Mouse (Mus musculus) thymus, postnatal 4 days (tissue): ENCODE data around the gene Slc6a13.

Source experiments
- DNase-seq: peaks from one replicate; pipeline ENCODE4 v3.0.0; 2021

Slc6a13 gene

GRCm38 (mm10) chr6:121329848-121330508 is 30.0 kb downstream of the Slc6a13 start:
- DNase-seq: peak; percentile 44

DNA sequence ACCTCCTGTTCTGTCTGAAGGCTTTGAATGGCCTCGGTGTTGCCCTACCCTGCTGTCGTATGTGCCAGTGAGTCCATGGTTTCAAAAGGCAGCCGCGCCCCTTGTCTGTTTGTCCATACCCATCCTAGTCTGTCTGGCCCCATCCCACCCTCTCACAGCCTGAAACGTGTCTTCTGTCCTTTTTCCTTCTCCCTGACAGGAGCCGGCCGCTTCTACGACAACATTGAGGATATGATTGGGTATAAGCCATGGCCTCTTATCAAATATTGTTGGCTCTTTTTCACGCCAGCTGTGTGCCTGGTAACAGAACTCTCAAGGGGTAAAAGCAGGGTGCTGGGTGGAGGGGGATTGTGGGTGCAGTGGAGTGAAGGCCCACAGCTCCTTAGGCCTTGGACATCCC is 35.8 kb downstream of the Slc6a13 start:
- peak; percentile 30 for DNase-seq

GRCm38 (mm10) chr6:121336558-121336957 is 36.5 kb downstream of the Slc6a13 start:
- DNase-seq: peak; percentile 90

DNA sequence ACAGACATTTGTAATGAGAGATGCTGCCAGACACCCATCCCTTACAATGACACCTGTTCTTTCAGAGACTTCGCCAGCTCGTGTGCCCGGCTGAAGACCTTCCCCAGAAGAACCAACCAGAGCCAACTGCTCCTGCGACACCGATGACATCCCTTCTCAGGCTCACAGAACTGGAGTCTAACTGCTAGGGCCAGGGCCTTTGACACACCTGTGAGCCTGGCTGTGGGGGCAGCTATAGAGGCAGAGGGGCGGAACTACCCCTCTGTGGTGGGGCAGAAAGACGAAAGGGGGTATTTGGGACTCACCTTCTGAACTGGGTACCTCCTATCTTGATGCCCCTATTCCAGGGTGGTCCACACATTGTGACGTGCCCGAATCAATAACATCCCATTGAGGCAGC is 37.2 kb downstream of the Slc6a13 start:
- peak; percentile 55 for DNase-seq

- DNase-seq: peak; percentile 89
These were observed 37.9 kb downstream of the Slc6a13 start for GRCm38 (mm10) chr6:121337770-121338518.

DNA sequence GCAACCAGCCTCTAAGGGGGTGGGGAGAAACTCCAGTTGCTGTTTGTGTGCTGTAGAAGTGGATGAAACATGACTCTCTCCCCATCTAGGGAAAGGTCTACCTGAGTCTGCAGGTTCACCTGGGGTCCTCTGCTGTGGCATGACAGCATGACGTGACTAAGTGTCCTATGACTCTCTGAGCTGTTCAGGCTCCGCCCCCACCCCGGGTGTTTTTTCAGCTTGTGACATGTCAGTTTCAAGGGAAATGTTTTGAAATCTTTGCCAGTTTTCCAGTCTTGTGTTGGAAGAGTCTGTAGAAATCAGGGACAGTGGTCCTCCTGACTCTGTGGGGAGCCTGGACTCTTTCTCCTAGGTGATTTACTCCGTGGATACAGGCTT is 38.5 kb downstream of the Slc6a13 start:
- DNase-seq: no peak

- DNase-seq: no peak
These were observed 41.6 kb downstream of the Slc6a13 start for GRCm38 (mm10) chr6:121341650-121342049.

DNA sequence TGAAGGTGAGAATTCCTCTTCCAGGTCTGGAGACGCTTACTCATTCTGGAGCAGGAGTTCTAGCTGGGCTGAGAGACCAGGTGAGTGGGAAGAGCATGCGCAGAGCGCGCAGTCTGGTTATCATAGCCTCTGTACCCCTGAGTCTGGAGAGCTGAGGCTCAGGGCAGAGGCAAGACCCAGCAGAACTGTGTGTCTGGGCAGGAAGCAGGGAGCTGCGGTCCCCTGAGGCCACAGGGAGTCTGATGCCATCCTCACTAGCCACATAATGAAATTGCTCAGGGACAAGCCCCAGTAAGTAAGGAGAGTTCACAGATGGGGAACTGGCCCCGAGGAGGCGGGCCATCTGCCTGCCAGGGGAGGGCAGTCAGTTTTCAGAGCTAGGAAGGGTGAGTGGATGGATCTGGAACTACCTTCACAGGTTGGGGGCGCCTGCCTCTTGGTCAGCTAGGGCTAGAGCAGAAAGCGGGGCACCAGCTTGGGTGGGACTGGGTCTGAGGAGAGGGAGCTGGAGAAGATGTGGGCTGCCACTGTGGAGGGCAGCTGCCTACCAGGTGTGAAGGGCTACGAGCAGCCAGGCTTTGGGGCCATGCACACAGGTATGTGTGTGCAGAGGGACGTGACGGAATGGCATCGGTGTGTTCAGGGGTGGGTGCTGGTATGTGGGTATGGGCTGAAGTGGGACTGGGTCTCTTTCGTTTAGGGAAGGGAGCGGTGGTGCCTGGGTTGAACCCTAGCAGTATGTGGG is 43.2 kb downstream of the Slc6a13 start, which contains the start of gene Slc6a12:
Gene Slc6a12 (plus strand): TSS at position 51 of the 745 bp plus-strand sequence.
- no peak for DNase-seq

DNA sequence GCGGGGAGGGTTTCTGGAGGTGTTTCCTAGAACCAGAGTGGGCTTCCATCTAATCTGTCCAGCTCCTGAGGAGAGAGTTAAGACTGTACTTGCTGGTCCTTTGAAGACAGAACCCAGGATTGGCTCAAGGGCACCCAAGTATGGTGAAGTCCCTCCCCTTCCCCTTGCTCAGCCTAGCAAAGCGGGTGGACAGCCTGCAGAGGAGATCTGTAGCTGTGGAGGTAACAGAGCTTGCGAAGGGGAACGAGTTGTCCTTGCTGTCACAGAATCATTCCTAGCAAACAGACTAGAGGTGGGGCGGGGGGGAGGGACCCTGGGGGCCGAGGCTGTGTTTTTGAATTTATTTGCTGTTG is 43.7 kb downstream of the Slc6a13 start:
- DNase-seq: no peak

DNA sequence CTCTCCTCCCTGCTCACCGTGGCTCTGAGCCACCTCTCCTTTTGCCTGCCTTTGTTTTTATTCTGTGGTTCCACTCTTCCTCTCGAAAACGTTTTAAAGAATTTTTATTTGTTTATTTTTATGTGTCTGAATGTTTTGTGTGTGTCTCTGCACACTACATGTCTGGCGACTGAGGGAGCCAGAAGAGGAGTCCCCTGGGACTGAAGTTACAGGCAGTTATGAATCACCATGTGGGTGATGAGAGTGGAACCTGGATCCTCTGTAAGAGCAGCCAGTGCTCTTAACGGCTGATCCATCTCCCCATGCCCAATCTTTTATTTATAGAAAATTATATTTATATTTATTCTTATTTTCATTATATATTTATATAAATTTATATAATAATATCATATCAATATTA is 44.3 kb downstream of the Slc6a13 start:
- DNase-seq: no peak

GRCm38 (mm10) chr6:121346428-121346827 is 46.4 kb downstream of the Slc6a13 start:
- no peak for DNase-seq

- no peak for DNase-seq
These were observed 52.2 kb downstream of the Slc6a13 start for GRCm38 (mm10) chr6:121352276-121352675.

DNA sequence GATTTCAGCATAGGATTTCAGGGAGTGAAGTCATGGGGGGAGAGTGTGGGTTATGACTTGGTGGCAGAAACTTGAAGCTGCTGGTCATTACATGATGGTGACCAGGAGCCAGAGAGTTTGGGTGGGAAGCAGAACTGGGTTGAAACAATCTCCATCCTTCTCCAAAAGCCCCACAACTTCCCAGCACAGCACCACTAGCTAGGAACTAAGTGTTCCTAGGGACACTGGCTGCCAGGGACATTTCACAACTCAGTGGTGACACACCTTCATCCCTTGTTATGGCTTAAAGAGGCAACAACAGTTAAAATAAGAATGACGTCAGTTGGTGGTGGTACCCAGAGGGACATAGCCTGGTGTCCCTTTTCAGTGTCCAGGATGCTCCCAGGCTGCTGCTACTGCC is 56.0 kb downstream of the Slc6a13 start:
- DNase-seq: no peak

DNA sequence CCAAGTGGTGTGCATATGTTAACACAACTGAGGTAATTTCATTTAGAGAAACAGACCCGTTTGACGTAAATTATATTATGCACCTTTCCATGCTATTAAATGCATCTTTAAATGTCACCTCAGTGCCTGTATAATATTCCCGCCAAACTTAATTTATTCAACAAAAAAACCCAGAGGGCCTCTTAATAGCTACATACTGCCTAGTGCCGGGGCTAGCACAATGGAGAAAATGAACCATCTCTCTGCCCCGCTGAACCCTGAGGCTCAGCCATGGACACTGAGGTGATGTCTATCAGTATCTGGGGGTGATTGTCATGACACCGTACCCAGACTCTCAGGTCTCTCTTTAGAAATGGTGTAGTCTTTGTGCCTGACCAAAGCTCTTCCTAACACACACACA is 57.2 kb downstream of the Slc6a13 start:
- no peak for DNase-seq

DNA sequence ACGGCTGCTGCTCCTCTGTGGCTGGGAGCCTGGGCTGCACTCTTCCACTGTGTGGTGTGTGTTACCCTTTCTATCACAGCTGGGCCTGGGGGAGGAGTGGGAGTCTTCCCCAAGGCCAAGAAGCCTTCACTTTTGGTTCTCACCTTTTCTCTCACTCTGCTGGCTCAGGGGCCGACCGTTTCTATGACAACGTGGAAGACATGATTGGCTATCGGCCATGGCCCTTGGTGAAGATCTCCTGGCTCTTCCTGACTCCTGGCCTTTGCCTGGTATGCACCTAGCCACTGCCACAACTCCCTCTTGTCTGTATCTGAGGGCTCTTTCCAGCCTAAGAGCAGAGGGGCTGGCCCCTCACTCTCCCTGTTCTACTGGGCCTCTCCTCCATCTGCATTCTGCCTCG is 63.0 kb downstream of the Slc6a13 start:
- no peak for DNase-seq

DNA sequence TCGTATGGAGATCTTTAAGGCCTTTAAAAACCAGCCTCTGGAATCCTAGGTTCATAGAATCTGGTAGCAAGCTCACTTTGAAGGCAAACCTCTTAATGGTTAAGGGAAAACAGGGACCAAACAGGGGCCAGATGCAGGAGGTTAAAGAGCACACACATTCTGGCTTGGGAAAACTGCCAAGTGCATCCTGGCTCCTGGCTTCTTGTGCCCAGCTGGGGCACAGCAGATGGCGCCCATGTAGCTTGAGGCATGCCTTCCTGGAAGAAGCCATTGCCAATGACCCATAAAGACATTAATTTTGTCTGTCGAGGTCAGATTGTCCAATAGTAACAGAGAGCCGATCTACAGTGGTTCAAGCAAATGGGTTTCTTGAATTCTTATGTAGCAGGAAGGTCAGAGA is 63.9 kb downstream of the Slc6a13 start:
- no peak for DNase-seq

GRCm38 (mm10) chr6:121366537-121366936 is 66.5 kb downstream of the Slc6a13 start:
- peak; percentile 73 for DNase-seq

DNA sequence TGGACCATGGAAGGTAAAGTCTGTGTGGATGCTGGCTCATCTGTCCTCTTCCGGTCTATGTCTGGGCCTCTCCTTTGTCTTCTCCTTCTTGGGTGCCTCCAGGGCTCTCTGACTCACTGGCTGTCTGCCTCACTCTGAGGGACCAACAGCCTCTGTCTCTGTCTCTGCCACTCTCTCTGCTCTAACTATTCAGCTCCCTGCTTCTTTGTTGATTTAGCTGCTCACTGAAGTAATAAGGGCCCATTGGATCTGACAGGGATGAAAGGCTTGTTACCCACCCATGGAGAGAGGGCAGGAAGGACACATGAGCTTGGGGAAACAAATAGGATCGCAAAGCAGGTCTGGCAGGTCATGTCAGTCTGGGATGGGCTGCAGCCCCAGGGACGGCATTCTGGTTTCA is 67.1 kb downstream of the Slc6a13 start:
- no peak for DNase-seq

DNA sequence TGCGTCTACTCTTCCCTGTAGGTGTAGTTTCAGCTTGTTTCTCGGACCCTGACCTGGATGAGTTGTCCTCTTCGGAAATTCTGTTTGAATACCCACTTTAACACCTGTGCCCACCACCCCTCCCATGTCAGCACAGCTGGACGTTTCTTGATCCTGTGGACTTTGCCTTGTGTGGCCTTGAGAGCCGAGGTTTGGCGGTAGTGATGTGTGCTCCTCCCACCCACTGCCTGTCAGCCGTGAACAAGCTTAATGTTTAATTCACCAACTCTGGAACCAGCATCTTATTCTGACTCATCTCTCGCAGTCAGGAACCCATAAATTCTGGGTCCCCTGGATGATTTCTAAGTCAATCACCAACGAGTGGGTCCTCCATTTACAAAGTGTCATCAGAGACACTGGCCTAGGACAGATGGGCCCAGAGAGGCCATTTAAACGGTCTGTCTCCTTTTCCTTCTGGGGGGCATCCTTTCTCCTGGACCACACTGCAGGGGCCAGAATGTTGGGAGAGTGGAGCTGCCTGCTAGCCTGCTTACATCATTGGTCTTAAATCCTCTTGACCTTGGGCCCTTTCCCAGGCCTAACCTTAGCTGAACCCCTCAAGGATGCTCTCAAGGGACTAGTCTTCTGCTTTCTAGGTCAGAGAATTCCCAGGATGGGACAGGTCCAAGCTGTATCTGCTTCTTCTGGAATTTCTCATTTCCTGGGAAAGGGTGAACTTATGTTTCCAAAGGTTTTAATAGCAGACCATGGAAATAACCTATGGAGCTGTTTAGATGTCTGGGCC is 71.4 kb downstream of the Slc6a13 start:
- no peak for DNase-seq

- no peak for DNase-seq
These were observed 76.1 kb downstream of the Slc6a13 start for GRCm38 (mm10) chr6:121376159-121376558.

GRCm38 (mm10) chr6:121378256-121378655 is 78.2 kb downstream of the Slc6a13 start:
- DNase-seq: no peak

- no peak for DNase-seq
These were observed 80.5 kb downstream of the Slc6a13 start for GRCm38 (mm10) chr6:121380576-121380975.

DNA sequence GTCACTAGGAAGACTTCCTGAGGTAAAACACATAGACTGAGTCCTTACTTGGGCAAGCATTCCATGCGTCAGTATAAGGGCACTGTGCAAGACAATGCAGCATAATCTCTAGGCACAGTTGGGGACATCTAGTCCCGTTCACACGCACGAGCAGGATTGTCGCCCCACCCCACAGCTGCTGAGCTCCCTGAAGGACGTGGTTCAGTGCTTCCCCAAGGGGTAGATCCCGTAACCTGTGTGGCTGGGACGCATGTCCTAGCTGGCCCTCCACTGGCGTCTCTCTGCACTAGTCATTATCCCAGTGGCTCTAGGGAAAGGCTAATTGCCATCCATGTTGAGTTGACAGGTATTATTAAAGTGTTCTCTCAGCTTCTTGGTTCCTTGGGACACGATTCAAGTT is 82.0 kb downstream of the Slc6a13 start:
- no peak for DNase-seq
